Mouse (Mus musculus) spleen, adult 18-20 months (tissue): ENCODE data around the gene Gpc6.

Experiments
- DNase-seq, 2 experiments: peaks; one replicate each; pipeline ENCODE4 v3.0.0; 2022; ENCODE audit warnings: mixed read lengths in 2 of 2

Gene Gpc6

GRCm38 (mm10) chr14:117495118-117495517, 570.0 kb downstream of the Gpc6 start:
- no peak for DNase-seq

- no peak for DNase-seq
Observed at GRCm38 (mm10) chr14:117498785-117499184, 573.7 kb downstream of the Gpc6 start.

GRCm38 (mm10) chr14:117499354-117499753, 574.2 kb downstream of the Gpc6 start:
- DNase-seq = no peak

- no peak for DNase-seq
Observed at GRCm38 (mm10) chr14:117514829-117515228, 589.7 kb downstream of the Gpc6 start.

- DNase-seq = no peak
Observed at GRCm38 (mm10) chr14:117519574-117519973, 594.5 kb downstream of the Gpc6 start.

GRCm38 (mm10) chr14:117520706-117521105, 595.6 kb downstream of the Gpc6 start:
- DNase-seq = no peak

- DNase-seq = no peak
Observed at GRCm38 (mm10) chr14:117525133-117525532, 600.0 kb downstream of the Gpc6 start.

GRCm38 (mm10) chr14:117527053-117527452, 601.9 kb downstream of the Gpc6 start:
- DNase-seq = no peak

- no peak for DNase-seq
Observed at GRCm38 (mm10) chr14:117529439-117529838, 604.3 kb downstream of the Gpc6 start.

- no peak for DNase-seq
Observed at GRCm38 (mm10) chr14:117552776-117553175, 627.7 kb downstream of the Gpc6 start.

GRCm38 (mm10) chr14:117556715-117557320, 631.7 kb downstream of the Gpc6 start:
- DNase-seq = no peak

- DNase-seq = no peak
Observed at GRCm38 (mm10) chr14:117562146-117562545, 637.0 kb downstream of the Gpc6 start.

- no peak for DNase-seq
Observed at GRCm38 (mm10) chr14:117569278-117569677, 644.2 kb downstream of the Gpc6 start.

- DNase-seq = no peak
Observed at GRCm38 (mm10) chr14:117572213-117572612, 647.1 kb downstream of the Gpc6 start.

GRCm38 (mm10) chr14:117574216-117574615, 649.1 kb downstream of the Gpc6 start:
- no peak for DNase-seq

- DNase-seq = no peak
Observed at GRCm38 (mm10) chr14:117581740-117582139, 656.6 kb downstream of the Gpc6 start.

- DNase-seq = no peak
Observed at GRCm38 (mm10) chr14:117599758-117600157, 674.6 kb downstream of the Gpc6 start.

GRCm38 (mm10) chr14:117603837-117604236, 678.7 kb downstream of the Gpc6 start:
- no peak for DNase-seq

- DNase-seq = no peak
Observed at GRCm38 (mm10) chr14:117605750-117606149, 680.6 kb downstream of the Gpc6 start.

GRCm38 (mm10) chr14:117611113-117611512, 686.0 kb downstream of the Gpc6 start:
- DNase-seq = no peak

GRCm38 (mm10) chr14:117625100-117625710, 700.1 kb downstream of the Gpc6 start:
- peak in 1 of 2 experiments; percentile 19 for DNase-seq

GRCm38 (mm10) chr14:117634238-117634940, 709.3 kb downstream of the Gpc6 start:
- no peak for DNase-seq

- DNase-seq = no peak
Observed at GRCm38 (mm10) chr14:117641853-117642252, 716.7 kb downstream of the Gpc6 start.

- no peak for DNase-seq
Observed at GRCm38 (mm10) chr14:117643069-117643468, 718.0 kb downstream of the Gpc6 start.
